Mouse (Mus musculus): ENCODE measurements around the gene Hectd3. TPM values are rescaled to one million over a fixed set of nuclear protein-coding genes. Genes with fewer than 3 reads are reported as not detected.

The Hectd3 gene
- polyA plus RNA-seq, 1 experiment = 10.2 TPM

- peaks cover 4% of the 10 kb centered on the region; the same call in 1 of the 2 replicates for H3K4me1 ChIP-seq (ENCODE audit: control insufficient read depth, insufficient read depth, low read length)
- TF ChIP-seq CTCF (IDR thresholded peaks at IDR 0.05; ENCODE audit: borderline replicate concordance, insufficient read depth, low read length) = no peak
- no peak for TF ChIP-seq POLR2A (IDR thresholded peaks at IDR 0.05; ENCODE audit: low read depth, low read length)
- no peak overlapping the region for H3K27ac ChIP-seq (ENCODE audit: insufficient read depth, low read length)
- H3K4me3 ChIP-seq (ENCODE audit: insufficient read depth, low read length) = no peak overlapping the region
Observed at GRCm38 (mm10) chr4:117040791-117041190, 45.7 kb downstream of the Hectd3 start.

DNA sequence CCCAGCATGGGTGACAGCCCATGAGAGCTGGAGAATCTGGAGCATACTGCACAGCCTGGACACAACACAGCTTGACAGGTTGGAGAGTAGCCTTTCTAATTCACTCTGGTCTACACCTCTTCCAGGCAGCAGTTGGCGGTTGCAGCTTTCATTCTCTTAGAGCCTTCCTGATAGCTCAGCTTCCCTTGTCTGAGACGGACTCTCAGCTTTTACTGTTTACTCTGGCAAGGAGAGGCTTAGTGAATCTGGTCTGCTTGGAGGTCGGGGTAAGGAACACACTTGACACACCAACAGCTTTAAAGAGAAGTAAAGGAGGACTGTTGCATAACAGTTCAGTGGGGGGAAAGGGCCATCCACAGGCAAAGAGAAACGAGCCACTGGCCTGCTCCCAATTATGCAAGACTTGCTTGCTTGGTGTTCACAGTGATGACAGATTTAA, 46.2 kb downstream of the Hectd3 start:
- TF ChIP-seq CTCF (IDR thresholded peaks at IDR 0.05; ENCODE audit: borderline replicate concordance, insufficient read depth, low read length) (no peak), POLR2A (IDR thresholded peaks at IDR 0.05; ENCODE audit: low read depth, low read length) (no peak)
- Histone ChIP-seq H3K4me3 (ENCODE audit: insufficient read depth, low read length) (no peak overlapping the region), H3K4me1 (ENCODE audit: control insufficient read depth, insufficient read depth, low read length) (peaks cover 4% of the 10 kb centered on the region; the same call in 1 of the 2 replicates), H3K27ac (ENCODE audit: insufficient read depth, low read length) (no peak overlapping the region)

- H3K4me1 ChIP-seq (ENCODE audit: control insufficient read depth, insufficient read depth, low read length) = no peaks in the 10 kb centered on the region
- no peak overlapping the region for H3K4me3 ChIP-seq (ENCODE audit: insufficient read depth, low read length)
- no peak overlapping the region for H3K27ac ChIP-seq (ENCODE audit: insufficient read depth, low read length)
- no peak for TF ChIP-seq CTCF (IDR thresholded peaks at IDR 0.05; ENCODE audit: borderline replicate concordance, insufficient read depth, low read length)
- no peak for TF ChIP-seq POLR2A (IDR thresholded peaks at IDR 0.05; ENCODE audit: low read depth, low read length)
Observed at GRCm38 (mm10) chr4:117048836-117049235, 53.7 kb downstream of the Hectd3 start.

DNA sequence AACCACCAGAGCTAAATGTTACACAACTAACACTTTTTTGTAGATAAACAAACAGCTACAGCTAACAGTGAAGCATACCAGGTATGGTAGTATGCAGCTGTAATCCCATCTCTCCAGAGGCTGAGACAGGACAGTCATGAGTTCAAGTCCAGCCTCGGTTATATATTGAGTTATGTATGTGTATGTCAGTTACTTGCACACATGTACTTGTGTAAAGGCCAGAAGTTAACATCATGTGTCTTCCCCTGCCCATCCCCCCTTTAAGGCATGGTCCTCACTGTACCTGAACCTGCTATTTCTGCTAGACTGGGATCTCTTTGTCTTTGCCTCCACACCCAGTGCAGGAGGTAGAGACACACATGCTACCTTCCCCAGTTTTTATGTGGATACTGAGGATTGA, 54.4 kb downstream of the Hectd3 start:
- TF ChIP-seq POLR2A (IDR thresholded peaks at IDR 0.05; ENCODE audit: low read depth, low read length) (no peak), CTCF (IDR thresholded peaks at IDR 0.05; ENCODE audit: borderline replicate concordance, insufficient read depth, low read length) (no peak)
- Histone ChIP-seq H3K27ac (ENCODE audit: insufficient read depth, low read length) (no peak overlapping the region), H3K4me1 (ENCODE audit: control insufficient read depth, insufficient read depth, low read length) (no peaks in the 10 kb centered on the region), H3K4me3 (ENCODE audit: insufficient read depth, low read length) (no peak overlapping the region)

DNA sequence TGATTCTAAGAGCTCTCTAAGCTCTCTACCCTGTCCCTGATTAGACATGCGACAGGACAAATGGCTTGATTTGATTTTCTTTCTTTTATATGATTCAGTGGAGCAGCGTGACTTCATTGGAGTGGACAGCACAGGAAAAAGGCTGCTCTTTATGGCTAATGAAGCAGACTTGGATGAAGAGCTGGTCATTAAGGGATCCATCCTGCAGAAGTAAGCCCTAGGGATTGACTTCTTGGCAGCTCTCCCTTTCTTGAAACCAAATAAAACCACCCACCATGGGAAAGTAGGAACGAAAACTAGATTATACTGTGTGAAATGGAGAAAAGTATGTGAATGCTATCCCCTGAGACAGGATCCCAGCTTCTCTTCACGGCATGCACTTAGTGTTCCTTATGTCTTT, 57.5 kb downstream of the Hectd3 start:
- Histone ChIP-seq H3K4me3 (ENCODE audit: insufficient read depth, low read length) (no peak overlapping the region), H3K4me1 (ENCODE audit: control insufficient read depth, insufficient read depth, low read length) (peaks cover 3% of the 10 kb centered on the region), H3K27ac (ENCODE audit: insufficient read depth, low read length) (no peak overlapping the region)
- TF ChIP-seq CTCF (IDR thresholded peaks at IDR 0.05; ENCODE audit: borderline replicate concordance, insufficient read depth, low read length) = no peak
- TF ChIP-seq POLR2A (IDR thresholded peaks at IDR 0.05; ENCODE audit: low read depth, low read length) = no peak

GRCm38 (mm10) chr4:117053956-117054355, 58.8 kb downstream of the Hectd3 start:
- TF ChIP-seq POLR2A (IDR thresholded peaks at IDR 0.05; ENCODE audit: low read depth, low read length) (no peak), CTCF (IDR thresholded peaks at IDR 0.05; ENCODE audit: borderline replicate concordance, insufficient read depth, low read length) (no peak)
- Histone ChIP-seq H3K4me3 (ENCODE audit: insufficient read depth, low read length) (no peak overlapping the region), H3K4me1 (ENCODE audit: control insufficient read depth, insufficient read depth, low read length) (peaks cover 3% of the 10 kb centered on the region), H3K27ac (ENCODE audit: insufficient read depth, low read length) (no peak overlapping the region)

Other genes with a start within 250 kb of the Hectd3 start
- gene Toe1, start 187.7 kb upstream of the Hectd3 start, polyA plus RNA-seq (2011; ENCODE audit: insufficient read length, low read depth, missing spikeins) = 18.4 and 18.6 TPM in 2 replicates
- gene Mutyh, start 187.6 kb upstream of the Hectd3 start, polyA plus RNA-seq (2011; ENCODE audit: insufficient read length, low read depth, missing spikeins) = 4.7 and 9.2 TPM in 2 replicates
- 0.39 TPM in 1 of 2 replicates, not detected in the other for gene Hpdl, start 173.6 kb upstream of the Hectd3 start, polyA plus RNA-seq (2011; ENCODE audit: insufficient read length, low read depth, missing spikeins)
- gene Zswim5, start 117.9 kb upstream of the Hectd3 start, polyA plus RNA-seq (2011; ENCODE audit: insufficient read length, low read depth, missing spikeins) = not detected in 2 replicates
- 54.1 and 54.6 TPM in 2 replicates for gene Urod, start 904 bp upstream of the Hectd3 start, polyA plus RNA-seq (2011; ENCODE audit: insufficient read length, low read depth, missing spikeins)
- gene Eif2b3, start 24.1 kb downstream of the Hectd3 start, polyA plus RNA-seq (2011; ENCODE audit: insufficient read length, low read depth, missing spikeins) = 34.1 and 37.9 TPM in 2 replicates
- gene Ptch2, start 100.8 kb downstream of the Hectd3 start, polyA plus RNA-seq (2011; ENCODE audit: insufficient read length, low read depth, missing spikeins) = not detected in 2 replicates
- 42.1 and 57.8 TPM in 2 replicates for gene Btbd19, start 130.4 kb downstream of the Hectd3 start, polyA plus RNA-seq (2011; ENCODE audit: insufficient read length, low read depth, missing spikeins)
- gene Tctex1d4, start 131.5 kb downstream of the Hectd3 start, polyA plus RNA-seq (2011; ENCODE audit: insufficient read length, low read depth, missing spikeins) = not detected in 2 replicates
- 10.6 and 15.4 TPM in 2 replicates for gene Plk3, start 138.6 kb downstream of the Hectd3 start, polyA plus RNA-seq (2011; ENCODE audit: insufficient read length, low read depth, missing spikeins)
- 1,876 and 2,108 TPM in 2 replicates for gene Rps8, start 160.9 kb downstream of the Hectd3 start, polyA plus RNA-seq (2011; ENCODE audit: insufficient read length, low read depth, missing spikeins)
- 25.2 and 33.6 TPM in 2 replicates for gene Kif2c, start 187.3 kb downstream of the Hectd3 start, polyA plus RNA-seq (2011; ENCODE audit: insufficient read length, low read depth, missing spikeins)

Measured in embryonic fibroblast, embryonic 13.5 days (primary cell).